Mouse (Mus musculus) forebrain, embryonic 11.5 days (tissue): ENCODE results near the gene Olfr1279. TPM values are rescaled to one million over a fixed set of nuclear protein-coding genes. Genes with fewer than 3 reads are reported as not detected.
"Not testable (repeated sequence)": the region's sequence is repeated elsewhere in the genome, so short reads cannot be mapped to it uniquely, and the experiment has no call there.

Experiments
- ATAC-seq: fragments of 200-750 bp; cut with Nextera tagmentation; replicated peaks from 2 replicates; pipeline ENCODE4 v1.8.0; 2017; ENCODE audit warnings: moderate TSS enrichment; ENCODE audit not compliant: low FRiP score
- DNase-seq: peaks from one replicate; pipeline ENCODE4 v3.0.0-alpha.2; 2017; ENCODE audit warnings: low spot score
- H3K27ac ChIP-seq: fragments of 300-500 bp; sonication (generic); 2 replicates; pipeline ENCODE4 v1.5.1; 2014; ENCODE audit warnings: low read depth, low read length
- H3K27me3 ChIP-seq: fragments of 300-500 bp; sonication (generic); 2 replicates; pipeline ENCODE4 v1.6.1; 2014; ENCODE audit warnings: mild to moderate bottlenecking, low read length, mixed read lengths; ENCODE audit not compliant: control insufficient read depth, insufficient read depth
- H3K36me3 ChIP-seq: fragments of 300-500 bp; sonication (generic); 2 replicates; pipeline ENCODE4 v1.6.1; 2014; ENCODE audit warnings: mild to moderate bottlenecking, low read length, moderate library complexity, mixed read lengths; ENCODE audit not compliant: control insufficient read depth, insufficient read depth
- H3K4me1 ChIP-seq: fragments of 300-500 bp; sonication (generic); replicated peaks from 2 replicates; pipeline ENCODE4 v1.6.1; 2014; ENCODE audit warnings: low read length, mixed read lengths; ENCODE audit not compliant: control insufficient read depth, insufficient read depth
- H3K4me2 ChIP-seq: fragments of 300-500 bp; sonication (generic); 2 replicates; pipeline ENCODE4 v1.6.1; 2014; ENCODE audit warnings: low read depth, mild to moderate bottlenecking, low read length, moderate library complexity, mixed read lengths; ENCODE audit not compliant: severe bottlenecking
- H3K4me3 ChIP-seq: fragments of 300-500 bp; sonication (generic); 2 replicates; pipeline ENCODE4 v1.5.1; 2014; ENCODE audit warnings: low read depth, low read length
- H3K9ac ChIP-seq: fragments of 300-500 bp; sonication (generic); 2 replicates; pipeline ENCODE4 v1.6.1; 2014; ENCODE audit warnings: low read length
- H3K9me3 ChIP-seq: fragments of 300-500 bp; sonication (generic); 2 replicates; pipeline ENCODE4 v1.6.1; 2016; ENCODE audit warnings: low read length, mixed read lengths; ENCODE audit not compliant: control insufficient read depth
- WGBS: fragments of 180-500 bp; shearing (Covaris S2); extraction: QIAGEN DNeasy Blood & Tissue Kit; methylation state at CpG from one replicate; pipeline ENCODE4 v1.1.7; 2014; 5-methylcytosine and 5-hydroxymethylcytosine counted together
- polyA plus RNA-seq: library from polyadenylated mRNA; unstranded; fragments of >200 nt; fragmentation: Nextera tagmentation; extraction: Ambion mirVana; gene quantifications from 2 replicates; pipeline ENCODE4 v1.2.1, GENCODE M21; 2014

Olfr1279 gene
- not detected in 2 replicates for polyA plus RNA-seq

- DNase-seq, result no peak
- Histone ChIP-seq H3K4me1 (no peaks in the 10 kb centered on the region), H3K9me3 (no peaks in the 10 kb centered on the region), H3K9ac (no peak within 1 kb of the TSS), H3K27me3 (no peaks in the 10 kb centered on the region), H3K4me2 (no peak within 1 kb of the TSS), H3K27ac (no peak within 1 kb of the TSS), H3K4me3 (no peak within 1 kb of the TSS), H3K36me3 (no peaks in the 10 kb centered on the region)
- no peak for ATAC-seq
Observed at GRCm38 (mm10) chr2:111300374-111300773, at the start of gene Olfr1279. Gene Olfr1279 (plus strand): TSS chr2:111300635.

- no peak for DNase-seq
- no peaks in the 10 kb centered on the region for H3K4me1 ChIP-seq
Observed at GRCm38 (mm10) chr2:111254216-111254615, 46.2 kb upstream of the Olfr1279 start, which contains the start of gene Olfr1276. Gene Olfr1276 (plus strand): TSS chr2:111254516.

GRCm38 (mm10) chr2:111274006-111274405 is 26.4 kb upstream of the Olfr1279 start, which contains the start of gene Olfr1277:
Gene Olfr1277 (minus strand): TSS chr2:111274106.
- DNase-seq (no peak), ATAC-seq (no peak)
- 88% methylated on average over 2 of the region's 2 CpGs for WGBS
- no peak within 1 kb of the TSS for H3K4me3 ChIP-seq
- H3K4me1 ChIP-seq, result no peaks in the 10 kb centered on the region
- H3K27ac ChIP-seq, result no peak within 1 kb of the TSS
- no peak within 1 kb of the TSS for H3K9ac ChIP-seq
- H3K9me3 ChIP-seq, result no peaks in the 10 kb centered on the region
- no peaks in the 10 kb centered on the region for H3K27me3 ChIP-seq
- no peaks in the 10 kb centered on the region for H3K36me3 ChIP-seq
- H3K4me2 ChIP-seq, result no peak within 1 kb of the TSS

More at GRCm38 (mm10) chr2:111254216-111254615, 46.2 kb upstream of the Olfr1279 start, which contains the start of gene Olfr1276:
- Histone ChIP-seq H3K4me3 (no peak within 1 kb of the TSS), H3K9me3 (no peaks in the 10 kb centered on the region), H3K27me3 (no peaks in the 10 kb centered on the region), H3K36me3 (no peaks in the 10 kb centered on the region), H3K9ac (no peak within 1 kb of the TSS), H3K4me2 (no peak within 1 kb of the TSS), H3K27ac (no peak within 1 kb of the TSS)
- no peak for ATAC-seq

- Histone ChIP-seq H3K4me1 (no peaks in the 10 kb centered on the region), H3K27me3 (no peaks in the 10 kb centered on the region), H3K9ac (no peak within 1 kb of the TSS), H3K4me3 (no peak within 1 kb of the TSS), H3K9me3 (no peaks in the 10 kb centered on the region), H3K4me2 (no peak within 1 kb of the TSS), H3K36me3 (no peaks in the 10 kb centered on the region), H3K27ac (no peak within 1 kb of the TSS)
- ATAC-seq (no peak), DNase-seq (no peak)
Observed at GRCm38 (mm10) chr2:111289836-111290235, 10.6 kb upstream of the Olfr1279 start, which contains the start of gene Olfr1278. Gene Olfr1278 (plus strand): TSS chr2:111290136.

- no peak overlapping the region for H3K27ac ChIP-seq
- H3K27me3 ChIP-seq, result no peaks in the 10 kb centered on the region
- no peaks in the 10 kb centered on the region for H3K36me3 ChIP-seq
- no peak overlapping the region for H3K9ac ChIP-seq
- no peak overlapping the region for H3K4me3 ChIP-seq
- no peaks in the 10 kb centered on the region for H3K4me1 ChIP-seq
- no peak for DNase-seq
- no peak overlapping the region for H3K4me2 ChIP-seq
- ATAC-seq, result no peak
- no peaks in the 10 kb centered on the region for H3K9me3 ChIP-seq
Observed at GRCm38 (mm10) chr2:111298541-111298940, 1.9 kb upstream of the Olfr1279 start.

GRCm38 (mm10) chr2:111313717-111314116 is 13.3 kb downstream of the Olfr1279 start, which contains the start of gene Olfr1280:
Gene Olfr1280 (plus strand): TSS chr2:111314017.
- H3K4me2 ChIP-seq, result no peak within 1 kb of the TSS
- ATAC-seq (no peak), DNase-seq (no peak)
- H3K27me3 ChIP-seq, result no peaks in the 10 kb centered on the region
- no peak within 1 kb of the TSS for H3K4me3 ChIP-seq
- H3K9ac ChIP-seq, result no peak within 1 kb of the TSS
- H3K4me1 ChIP-seq, result no peaks in the 10 kb centered on the region
- no peaks in the 10 kb centered on the region for H3K9me3 ChIP-seq
- H3K36me3 ChIP-seq, result no peaks in the 10 kb centered on the region
- no peak within 1 kb of the TSS for H3K27ac ChIP-seq

- no peak within 1 kb of the TSS for H3K27ac ChIP-seq
- H3K36me3 ChIP-seq, result no peaks in the 10 kb centered on the region
- H3K9me3 ChIP-seq, result no peaks in the 10 kb centered on the region
- H3K4me2 ChIP-seq, result no peak within 1 kb of the TSS
- DNase-seq, result no peak
- no peak within 1 kb of the TSS for H3K4me3 ChIP-seq
- no peaks in the 10 kb centered on the region for H3K27me3 ChIP-seq
- no peak within 1 kb of the TSS for H3K9ac ChIP-seq
- H3K4me1 ChIP-seq, result no peaks in the 10 kb centered on the region
- WGBS, result 79% methylated on average over 2 of the region's 2 CpGs
- no peak for ATAC-seq
Observed at GRCm38 (mm10) chr2:111326220-111326619, 25.8 kb downstream of the Olfr1279 start, which contains the start of gene Olfr1281. Gene Olfr1281 (plus strand): TSS chr2:111326520.

- H3K36me3 ChIP-seq, H3K27ac ChIP-seq, H3K27me3 ChIP-seq, H3K4me3 ChIP-seq, H3K9me3 ChIP-seq, H3K9ac ChIP-seq, ATAC-seq, H3K4me1 ChIP-seq, DNase-seq, H3K4me2 ChIP-seq: not testable (repeated sequence)
- 96% methylated on average over 5 of the region's 5 CpGs for WGBS
Observed at GRCm38 (mm10) chr2:111333721-111334120, 33.3 kb downstream of the Olfr1279 start.

- DNase-seq, result no peak
- WGBS, result 80% methylated on average over 2 of the region's 2 CpGs
- Histone ChIP-seq H3K27me3 (no peaks in the 10 kb centered on the region), H3K9ac (no peak within 1 kb of the TSS), H3K4me1 (no peaks in the 10 kb centered on the region), H3K4me3 (no peak within 1 kb of the TSS), H3K4me2 (no peak within 1 kb of the TSS), H3K9me3 (no peaks in the 10 kb centered on the region), H3K27ac (no peak within 1 kb of the TSS), H3K36me3 (no peaks in the 10 kb centered on the region)
- no peak for ATAC-seq
Observed at GRCm38 (mm10) chr2:111335976-111336375, 35.5 kb downstream of the Olfr1279 start, which contains the start of gene Olfr1282. Gene Olfr1282 (minus strand): TSS chr2:111336076.
